Mouse (Mus musculus) stomach, embryonic 16.5 days (tissue): ENCODE measurements at regions not wholly inside any gene's neighbourhood (a gene's known extent, or its start where the extent isn't known, plus 50 kb on each side); places are given as distances from the start of the nearest gene placed in this dataset.

Experiments used
- ATAC-seq: fragments of 200-750 bp; cut with Nextera tagmentation; 2 replicates; pipeline ENCODE4 v1.8.0; 2017; ENCODE audit warnings: moderate number of reproducible peaks, moderate TSS enrichment; ENCODE audit not compliant: insufficient read depth, low FRiP score
- H3K27ac ChIP-seq: fragments of 300-500 bp; sonication (generic); 2 replicates; pipeline ENCODE4 v1.5.1; 2014; ENCODE audit warnings: low read length
- H3K27me3 ChIP-seq: fragments of 300-500 bp; sonication (generic); 2 replicates; pipeline ENCODE4 v1.6.1; 2014; ENCODE audit warnings: low read length, control low read depth, mixed read lengths; ENCODE audit not compliant: control insufficient read depth, insufficient read depth
- H3K36me3 ChIP-seq: fragments of 300-500 bp; sonication (generic); 2 replicates; pipeline ENCODE4 v1.6.1; 2014; ENCODE audit warnings: low read length; ENCODE audit not compliant: control insufficient read depth, insufficient read depth
- H3K4me1 ChIP-seq: fragments of 300-500 bp; sonication (generic); 2 replicates; pipeline ENCODE4 v1.6.1; 2014; ENCODE audit warnings: low read length, control low read depth, mixed read lengths; ENCODE audit not compliant: control insufficient read depth, insufficient read depth
- H3K4me2 ChIP-seq: fragments of 300-500 bp; sonication (generic); 2 replicates; pipeline ENCODE4 v1.6.1; 2014; ENCODE audit warnings: low read depth, low read length, mixed read lengths
- H3K4me3 ChIP-seq: fragments of 300-500 bp; sonication (generic); replicated peaks from 2 replicates; pipeline ENCODE4 v1.5.1; 2014; ENCODE audit warnings: mild to moderate bottlenecking, low read length
- H3K9ac ChIP-seq: fragments of 300-500 bp; sonication (generic); 2 replicates; pipeline ENCODE4 v1.6.1; 2014; ENCODE audit warnings: low read length
- H3K9me3 ChIP-seq: fragments of 300-500 bp; sonication (generic); replicated peaks from 2 replicates; pipeline ENCODE4 v1.6.1; 2016; ENCODE audit warnings: low read length, control low read depth; ENCODE audit not compliant: control insufficient read depth
- WGBS: fragments of 180-500 bp; shearing (Covaris S2); extraction: QIAGEN DNeasy Blood & Tissue Kit; methylation state at CpG from one replicate; pipeline ENCODE4 v1.1.7; 2014; 5-methylcytosine and 5-hydroxymethylcytosine counted together

DNA sequence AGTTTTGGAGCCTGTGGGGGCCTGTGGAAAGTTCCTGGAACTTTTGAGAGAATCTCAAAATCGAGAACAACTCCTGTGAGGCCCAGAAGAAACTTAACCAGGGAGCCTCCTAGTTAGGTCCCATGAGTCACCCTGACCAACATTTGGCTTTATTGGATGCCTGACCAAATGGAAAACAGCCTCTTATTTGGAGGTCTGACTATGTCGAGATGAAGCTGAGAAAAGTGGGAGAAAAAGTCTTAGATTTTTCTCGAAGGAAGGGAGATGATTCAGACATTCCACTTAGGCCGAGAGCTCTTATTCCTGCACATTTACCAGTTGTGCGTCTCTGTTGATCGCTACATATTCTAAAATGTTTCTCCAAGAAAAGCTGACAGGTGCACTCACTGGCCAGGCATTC lies 83.0 kb upstream of the E030018B13Rik start:
- Histone ChIP-seq H3K9ac (no peak overlapping the region), H3K4me2 (no peak overlapping the region), H3K4me3 (no peak overlapping the region), H3K9me3 (no peaks in the 10 kb centered on the region), H3K27me3 (no peaks in the 10 kb centered on the region), H3K4me1 (no peaks in the 10 kb centered on the region), H3K36me3 (no peaks in the 10 kb centered on the region), H3K27ac (no peak overlapping the region)
- no peak for ATAC-seq
- 81% methylated on average over 6 of the region's 6 CpGs for WGBS

DNA sequence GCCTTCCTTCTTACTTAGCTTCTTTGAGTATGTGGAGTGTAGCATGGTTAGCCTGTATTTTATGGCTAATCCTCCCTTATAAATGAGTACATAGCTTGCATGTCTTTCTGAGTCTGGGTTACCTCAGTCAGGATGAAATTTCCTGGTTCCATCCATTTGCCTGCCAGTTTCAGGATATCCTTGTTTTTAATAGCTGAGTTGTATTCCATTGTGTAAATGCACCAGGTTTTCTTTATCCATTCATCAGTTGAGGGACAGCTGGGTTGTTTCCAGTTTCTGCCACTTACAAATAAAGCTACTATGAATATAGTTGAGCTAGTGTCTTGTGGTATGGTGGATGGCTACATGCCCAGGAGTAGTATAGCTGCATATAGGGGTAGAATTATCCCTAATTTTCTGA lies 80.7 kb upstream of the E030018B13Rik start:
- Histone ChIP-seq H3K27ac (no peak overlapping the region), H3K36me3 (no peaks in the 10 kb centered on the region), H3K4me3 (no peak overlapping the region), H3K4me2 (no peak overlapping the region), H3K9me3 (no peaks in the 10 kb centered on the region), H3K27me3 (no peaks in the 10 kb centered on the region), H3K4me1 (no peaks in the 10 kb centered on the region), H3K9ac (no peak overlapping the region)
- ATAC-seq = no peak
